ENCODE assay signal across 8 mouse cellular contexts in the genomic region with DNA sequence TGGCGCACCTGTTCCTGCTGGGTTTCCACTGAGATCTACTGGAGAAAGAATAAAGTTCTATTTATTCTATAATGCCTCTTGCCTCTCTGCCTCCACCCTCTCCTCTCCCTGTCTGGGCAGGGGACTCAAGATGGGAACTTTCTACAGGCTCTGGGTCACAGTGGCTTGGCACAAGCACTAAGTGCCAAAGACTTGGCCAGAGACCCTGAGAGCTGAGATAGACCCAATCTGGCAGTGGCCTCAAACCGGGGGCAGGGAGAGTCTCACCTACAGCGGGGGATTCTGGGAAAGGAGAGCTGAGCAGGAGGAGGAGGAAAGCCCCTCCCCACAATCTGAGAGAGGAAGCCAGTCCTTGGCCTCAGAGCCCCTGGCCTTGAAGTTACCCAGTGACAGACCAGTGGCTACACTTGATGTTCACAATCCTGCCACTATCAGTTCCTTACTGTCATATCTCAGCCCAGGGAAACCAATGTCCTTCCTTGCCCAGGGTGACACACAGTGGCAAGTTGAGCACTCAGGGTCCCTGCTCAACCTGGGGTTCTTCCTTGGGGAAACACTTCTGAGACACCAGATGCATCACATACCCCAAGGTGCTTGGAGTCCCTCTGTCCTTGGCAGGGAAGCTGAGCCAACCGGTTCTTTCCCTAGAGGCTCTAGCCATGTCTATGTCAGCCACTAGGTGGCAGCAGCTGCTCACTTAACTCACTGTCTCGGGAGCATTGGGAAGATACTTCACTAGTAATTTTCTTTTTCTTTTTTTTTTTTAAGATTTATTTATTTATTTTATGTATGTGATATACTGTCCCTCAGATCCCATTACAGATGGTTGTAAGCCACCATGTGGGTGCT. TPM values are rescaled to one million over a fixed set of nuclear protein-coding genes. Genes with fewer than 3 reads are reported as not detected.
DNase-seq lines count a peak whose midpoint lies in the region; ATAC-seq and TF ChIP-seq lines count a peak whose summit lies in the region.

No protein-coding gene starts in this region.

- peak; percentile 93 for DNase-seq in midbrain, embryonic 11.5 days (ENCODE audit: low spot score, missing footprints)
- DNase-seq in ZHBTc4 (ENCODE audit: low read depth, low spot score): peak; percentile 85
- peak; percentile 42 for DNase-seq in liver, adult 2 months (ENCODE audit: extremely low read depth, low read depth, low spot score)
- no peak for DNase-seq in gastrocnemius, postnatal 25 days

- H3K9me3 ChIP-seq in midbrain, embryonic 11.5 days (ENCODE audit: control insufficient read depth, low read length): no peaks in the 10 kb centered on the region
- no peaks in the 10 kb centered on the region for H3K9me3 ChIP-seq in midbrain, embryonic 16.5 days (replicated peaks; ENCODE audit: control insufficient read depth, low read length, poor library complexity, severe bottlenecking)

- no peaks in the 10 kb centered on the region for H3K27me3 ChIP-seq in midbrain, embryonic 11.5 days (ENCODE audit: control insufficient read depth, insufficient read depth, low read length)
- H3K27me3 ChIP-seq in midbrain, embryonic 16.5 days (ENCODE audit: control insufficient read depth, insufficient read depth, low read depth, low read length): no peaks in the 10 kb centered on the region
- no peaks in the 10 kb centered on the region for H3K27me3 ChIP-seq in liver, adult 2 months (ENCODE audit: control insufficient read depth, insufficient read depth, low read length)

- no peaks in the 10 kb centered on the region; the same call in 1 of the 2 replicates for H3K36me3 ChIP-seq in midbrain, embryonic 11.5 days (ENCODE audit: control insufficient read depth, insufficient read depth, low read length)
- peaks cover 3% of the 10 kb centered on the region; the same call in 1 of the 2 replicates for H3K36me3 ChIP-seq in midbrain, embryonic 16.5 days (ENCODE audit: control insufficient read depth, insufficient read depth, low read length)
- H3K36me3 ChIP-seq in liver, adult 2 months (ENCODE audit: control insufficient read depth, insufficient read depth, low read length): peaks cover 8% of the 10 kb centered on the region; the same call in 1 of the 2 replicates

- H3K79me2 ChIP-seq in liver, adult 2 months (ENCODE audit: control insufficient read depth, insufficient read depth, low read length): no peaks in the 10 kb centered on the region

- H3K27ac ChIP-seq in midbrain, embryonic 11.5 days (ENCODE audit: low read depth, low read length): no peak overlapping the region
- no peak overlapping the region for H3K27ac ChIP-seq in midbrain, embryonic 16.5 days (ENCODE audit: low read length)
- no peak overlapping the region for H3K27ac ChIP-seq in cortical plate, adult 2 months (ENCODE audit: insufficient read depth, low read length)
- H3K27ac ChIP-seq in liver, adult 2 months (replicated peaks; ENCODE audit: insufficient read depth, low read depth, low read length): no peak overlapping the region
- H3K27ac ChIP-seq in olfactory bulb, adult 2 months (ENCODE audit: insufficient read depth, low read depth, low read length): no peak overlapping the region

- no peak for TF ChIP-seq POLR2A in cortical plate, adult 2 months (IDR thresholded peaks at IDR 0.05; ENCODE audit: extremely low read depth, insufficient read depth, low read length)
- no peak for TF ChIP-seq POLR2A in liver, adult 2 months (IDR thresholded peaks at IDR 0.05; ENCODE audit: extremely low read depth, insufficient read depth, low read length)
- no peak for TF ChIP-seq POLR2A in olfactory bulb, adult 2 months (IDR thresholded peaks at IDR 0.05; ENCODE audit: insufficient read depth, low read depth, low read length)

- no peak for ATAC-seq in midbrain, embryonic 11.5 days (ENCODE audit: low FRiP score)
- no peak for ATAC-seq in midbrain, embryonic 16.5 days
- peak; percentile 50 to 51; a peak in 2 of 4 replicates for ATAC-seq in hematopoietic stem cell, adult 5-6 weeks (replicated peaks in 1 of 2; ENCODE audit: insufficient read depth in 1 of 2, low FRiP score in 2 of 2, low TSS enrichment in 1 of 2, low read depth in 1 of 2, poor library complexity in 2 of 2, severe bottlenecking in 2 of 2)

- H3K4me2 ChIP-seq in midbrain, embryonic 11.5 days: no peak overlapping the region
- no peak overlapping the region for H3K4me2 ChIP-seq in midbrain, embryonic 16.5 days (ENCODE audit: low read length)

- peak; percentile 89 for TF ChIP-seq CTCF in cortical plate, adult 2 months (IDR thresholded peaks at IDR 0.05; ENCODE audit: extremely low read depth, insufficient read depth, low read length)
- peak; percentile 83 for TF ChIP-seq CTCF in liver, adult 2 months (IDR thresholded peaks at IDR 0.05; ENCODE audit: low read depth, low read length)
- TF ChIP-seq CTCF in olfactory bulb, adult 2 months (IDR thresholded peaks at IDR 0.05; ENCODE audit: insufficient read depth, low read depth, low read length): 0 out of 2 replicates have a peak, but pooled peaks have one; percentile 10

- no peak overlapping the region for H3K9ac ChIP-seq in midbrain, embryonic 11.5 days (ENCODE audit: low read length)
- H3K9ac ChIP-seq in midbrain, embryonic 16.5 days (ENCODE audit: low read depth, low read length): no peak overlapping the region
- no peak overlapping the region for H3K9ac ChIP-seq in liver, adult 2 months (ENCODE audit: low read depth, low read length)

- whole genome bisulfite sequencing in midbrain, embryonic 11.5 days: 56% methylated on average over 5 of the region's 5 CpGs
- WGBS in midbrain, embryonic 16.5 days: 49% methylated on average over 5 of the region's 5 CpGs
- 51% methylated on average over 5 of the region's 5 CpGs for WGBS in liver, adult 2 months
- 41% methylated on average over 5 of the region's 5 CpGs for WGBS in olfactory bulb, adult 2 months

- peaks cover 6% of the 10 kb centered on the region for H3K4me1 ChIP-seq in midbrain, embryonic 11.5 days (ENCODE audit: control insufficient read depth, insufficient read depth, low read length)
- H3K4me1 ChIP-seq in midbrain, embryonic 16.5 days (ENCODE audit: control insufficient read depth, insufficient read depth, low read length): peaks cover 15% of the 10 kb centered on the region
- no peaks in the 10 kb centered on the region for H3K4me1 ChIP-seq in cortical plate, adult 2 months (ENCODE audit: control insufficient read depth, insufficient read depth, low read length)
- H3K4me1 ChIP-seq in liver, adult 2 months (ENCODE audit: control insufficient read depth, insufficient read depth, low read length): peaks cover 6% of the 10 kb centered on the region
- peaks cover 16% of the 10 kb centered on the region for H3K4me1 ChIP-seq in olfactory bulb, adult 2 months (ENCODE audit: control insufficient read depth, insufficient read depth, low read length)

- no peak overlapping the region for H3K4me3 ChIP-seq in midbrain, embryonic 11.5 days (ENCODE audit: low read depth, low read length)
- H3K4me3 ChIP-seq in midbrain, embryonic 16.5 days (ENCODE audit: low read depth, low read length): no peak overlapping the region
- H3K4me3 ChIP-seq in cortical plate, adult 2 months (ENCODE audit: insufficient read depth, low read length): no peak overlapping the region
- no peak overlapping the region for H3K4me3 ChIP-seq in liver, adult 2 months (ENCODE audit: insufficient read depth, low read depth, low read length)
- no peak overlapping the region for H3K4me3 ChIP-seq in olfactory bulb, adult 2 months (ENCODE audit: insufficient read depth, low read depth, low read length)

RNA-seq across cellular contexts. Expression of a gene that starts 7.7 kb away (rescaled TPM):
- not detected in 2 replicates for polyA plus RNA-seq in midbrain, embryonic 11.5 days (2014; fragmentation: Nextera tagmentation; extraction: Ambion mirVana)
- polyA plus RNA-seq in midbrain, embryonic 16.5 days (2015; fragmentation: Nextera tagmentation; extraction: Ambion mirVana): 1.0 and 1.9 TPM in 2 replicates
- 3.4 and 3.5 TPM in 2 replicates for polyA plus RNA-seq in cortical plate, adult 2 months (2012; rRNA removed)
- not detected in 2 replicates for total RNA-seq in hematopoietic stem cell, adult 5-6 weeks (2017)
- total RNA-seq in liver, adult 2 months (2014; rRNA removed): not detected in 2 replicates
- 0.11 TPM in 1 of 2 replicates, not detected in the other for polyA plus RNA-seq in liver, adult 2 months (2012; rRNA removed)
- not detected in 2 replicates for polyA plus RNA-seq in olfactory bulb, adult 2 months (2012; ENCODE audit: insufficient read depth, insufficient read length, low replicate concordance, missing spikeins)
- total RNA-seq in gastrocnemius, postnatal 25 days (2021): not detected

RNA-seq across cellular contexts. Expression of a gene that starts 47.5 kb away (rescaled TPM):
- 13.2 and 14.8 TPM in 2 replicates for polyA plus RNA-seq in midbrain, embryonic 11.5 days (2014; fragmentation: Nextera tagmentation; extraction: Ambion mirVana)
- 9.5 and 9.6 TPM in 2 replicates for polyA plus RNA-seq in midbrain, embryonic 16.5 days (2015; fragmentation: Nextera tagmentation; extraction: Ambion mirVana)
- polyA plus RNA-seq in cortical plate, adult 2 months (2012; rRNA removed): 6.3 and 6.8 TPM in 2 replicates
- 5.2 and 6.5 TPM in 2 replicates for total RNA-seq in hematopoietic stem cell, adult 5-6 weeks (2017)
- 3.7 and 4.5 TPM in 2 replicates for total RNA-seq in liver, adult 2 months (2014; rRNA removed)
- 14.1 and 14.6 TPM in 2 replicates for polyA plus RNA-seq in liver, adult 2 months (2012; rRNA removed)
- polyA plus RNA-seq in olfactory bulb, adult 2 months (2012; ENCODE audit: insufficient read depth, insufficient read length, low replicate concordance, missing spikeins): not detected in 2 replicates
- 10 to 100 TPM in 1 of 2 experiments, 1 to 10 TPM in 1; 9.4 to 12.8 TPM for total RNA-seq in gastrocnemius, postnatal 25 days (2021)

RNA-seq across cellular contexts. Expression of a gene that starts 48.9 kb away (rescaled TPM):
- 431 and 436 TPM in 2 replicates for polyA plus RNA-seq in midbrain, embryonic 11.5 days (2014; fragmentation: Nextera tagmentation; extraction: Ambion mirVana)
- 20.4 and 29.1 TPM in 2 replicates for polyA plus RNA-seq in midbrain, embryonic 16.5 days (2015; fragmentation: Nextera tagmentation; extraction: Ambion mirVana)
- polyA plus RNA-seq in cortical plate, adult 2 months (2012; rRNA removed): 0.93 and 1.8 TPM in 2 replicates
- 503 and 531 TPM in 2 replicates for total RNA-seq in hematopoietic stem cell, adult 5-6 weeks (2017)
- 1.8 and 4.2 TPM in 2 replicates for total RNA-seq in liver, adult 2 months (2014; rRNA removed)
- polyA plus RNA-seq in liver, adult 2 months (2012; rRNA removed): 0.22 and 0.31 TPM in 2 replicates
- polyA plus RNA-seq in olfactory bulb, adult 2 months (2012; ENCODE audit: insufficient read depth, insufficient read length, low replicate concordance, missing spikeins): 288 TPM in 1 of 2 replicates, not detected in the other
- 1 to 10 TPM; 2.3 to 3.8 TPM for total RNA-seq in gastrocnemius, postnatal 25 days (2021)

Comparison
In these comparisons a context has a peak if more than half of its experiments do, and no peak if none do; other contexts are left out.
1. ATAC-seq: peak in hematopoietic stem cell, adult 5-6 weeks (2 of 2); none in midbrain, embryonic 11.5 days (single experiment) and midbrain, embryonic 16.5 days (single experiment).
2. CTCF ChIP-seq: peak in every context shown above with its lines; median percentile 89 in cortical plate, adult 2 months; 83 in liver, adult 2 months; 10 in olfactory bulb, adult 2 months.